Mouse (Mus musculus) embryonic facial prominence, embryonic 14.5 days (tissue): ENCODE measurements at regions not wholly inside any gene's neighbourhood (a gene's known extent, or its start where the extent isn't known, plus 50 kb on each side); places are given as distances from the start of the nearest gene placed in this dataset.

Experiments used
- ATAC-seq: fragments of 200-750 bp; cut with Nextera tagmentation; 2 replicates; pipeline ENCODE4 v1.8.0; 2017; ENCODE audit warnings: low read depth, moderate number of reproducible peaks, moderate TSS enrichment
- DNase-seq: peaks from one replicate; pipeline ENCODE4 v3.0.0-alpha.2; 2015; ENCODE audit warnings: low spot score
- H3K27ac ChIP-seq: fragments of 300-500 bp; sonication (generic); replicated peaks from 2 replicates; pipeline ENCODE4 v1.5.1; 2014; ENCODE audit warnings: low read depth, mild to moderate bottlenecking, low read length, moderate library complexity
- H3K27me3 ChIP-seq: fragments of 300-500 bp; sonication (generic); replicated peaks from 2 replicates; pipeline ENCODE4 v1.6.1; 2014; ENCODE audit warnings: low read length; ENCODE audit not compliant: control insufficient read depth, insufficient read depth
- H3K36me3 ChIP-seq: fragments of 300-500 bp; sonication (generic); 2 replicates; pipeline ENCODE4 v1.6.1; 2014; ENCODE audit warnings: low read length, mixed read lengths; ENCODE audit not compliant: control insufficient read depth, insufficient read depth
- H3K4me1 ChIP-seq: fragments of 300-500 bp; sonication (generic); 2 replicates; pipeline ENCODE4 v1.6.1; 2014; ENCODE audit warnings: antibody characterized with exemption, low read length; ENCODE audit not compliant: control insufficient read depth, insufficient read depth
- H3K4me2 ChIP-seq: fragments of 300-500 bp; sonication (generic); 2 replicates; pipeline ENCODE4 v1.6.1; 2014; ENCODE audit warnings: low read depth, mild to moderate bottlenecking, low read length, moderate library complexity, mixed read lengths
- H3K4me3 ChIP-seq: fragments of 300-500 bp; sonication (generic); 2 replicates; pipeline ENCODE4 v1.5.1; 2014; ENCODE audit warnings: low read depth, mild to moderate bottlenecking, low read length
- H3K9ac ChIP-seq: fragments of 300-500 bp; sonication (generic); 2 replicates; pipeline ENCODE4 v1.6.1; 2014; ENCODE audit warnings: low read depth, mild to moderate bottlenecking, low read length, moderate library complexity, mixed read lengths
- H3K9me3 ChIP-seq: fragments of 300-500 bp; sonication (generic); 2 replicates; pipeline ENCODE4 v1.6.1; 2016; ENCODE audit warnings: low read length; ENCODE audit not compliant: control insufficient read depth
- WGBS: fragments of 180-500 bp; shearing (Covaris S2); extraction: QIAGEN DNeasy Blood & Tissue Kit; methylation state at CpG from one replicate; pipeline ENCODE4 v1.1.7; 2014; 5-methylcytosine and 5-hydroxymethylcytosine counted together

DNA sequence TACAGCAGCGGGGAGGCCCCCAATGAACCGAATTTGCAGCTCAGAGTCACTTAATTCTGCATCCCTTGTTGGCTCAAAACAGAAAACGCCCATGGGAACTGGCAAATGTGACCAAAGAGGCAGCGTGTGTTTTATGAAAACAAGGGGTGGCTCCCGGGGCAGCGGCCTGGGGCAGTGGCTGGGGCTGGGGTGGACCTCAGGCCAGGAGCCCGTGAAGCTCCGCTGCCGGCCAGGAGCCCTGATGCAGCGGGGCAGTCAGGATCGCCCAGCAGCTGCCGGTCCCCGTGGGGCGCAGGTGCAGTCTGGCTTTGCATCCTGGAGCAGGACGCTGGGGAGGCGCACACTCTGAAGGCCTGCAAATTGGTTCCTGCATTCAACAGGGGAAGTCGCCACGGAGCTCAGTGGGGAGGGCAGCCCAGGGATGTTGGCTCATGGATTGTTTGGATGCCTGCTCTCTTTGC lies 104.4 kb upstream of the Gm9887 start:
- Histone ChIP-seq H3K9me3 (no peaks in the 10 kb centered on the region), H3K4me2 (peak overlapping the region; percentile 43), H3K27ac (peak overlapping the region; percentile 63), H3K36me3 (no peaks in the 10 kb centered on the region), H3K9ac (peak overlapping the region; percentile 52), H3K4me3 (no peak overlapping the region), H3K27me3 (no peaks in the 10 kb centered on the region), H3K4me1 (peaks cover 50% of the 10 kb centered on the region)
- ATAC-seq (peak; percentile 6; the same call in 1 of the 2 replicates), DNase-seq (no peak)
- WGBS: 10% methylated on average over 17 of the region's 18 CpGs

DNA sequence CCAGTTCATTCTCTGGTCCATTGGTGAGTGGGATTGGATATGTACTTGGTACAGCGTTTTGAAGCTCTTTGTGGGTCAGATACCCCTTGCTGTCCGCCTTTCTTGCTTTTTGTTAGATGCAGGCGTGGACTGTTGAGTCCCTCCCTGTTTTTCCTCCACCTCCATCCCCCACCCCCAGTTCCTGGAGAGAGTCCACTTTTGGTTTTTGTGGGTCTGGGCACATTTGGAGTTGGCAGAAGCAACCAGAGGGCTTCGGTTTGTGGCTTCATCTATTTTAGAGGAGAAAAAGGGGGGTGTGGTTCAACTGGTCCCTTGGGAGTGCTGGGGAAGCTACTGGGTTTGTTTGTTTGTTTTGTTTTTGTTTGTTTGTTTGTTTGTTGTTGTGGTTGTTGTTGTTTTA lies 103.9 kb upstream of the Gm9887 start:
- WGBS: 63% methylated on average over 4 of the region's 4 CpGs

DNA sequence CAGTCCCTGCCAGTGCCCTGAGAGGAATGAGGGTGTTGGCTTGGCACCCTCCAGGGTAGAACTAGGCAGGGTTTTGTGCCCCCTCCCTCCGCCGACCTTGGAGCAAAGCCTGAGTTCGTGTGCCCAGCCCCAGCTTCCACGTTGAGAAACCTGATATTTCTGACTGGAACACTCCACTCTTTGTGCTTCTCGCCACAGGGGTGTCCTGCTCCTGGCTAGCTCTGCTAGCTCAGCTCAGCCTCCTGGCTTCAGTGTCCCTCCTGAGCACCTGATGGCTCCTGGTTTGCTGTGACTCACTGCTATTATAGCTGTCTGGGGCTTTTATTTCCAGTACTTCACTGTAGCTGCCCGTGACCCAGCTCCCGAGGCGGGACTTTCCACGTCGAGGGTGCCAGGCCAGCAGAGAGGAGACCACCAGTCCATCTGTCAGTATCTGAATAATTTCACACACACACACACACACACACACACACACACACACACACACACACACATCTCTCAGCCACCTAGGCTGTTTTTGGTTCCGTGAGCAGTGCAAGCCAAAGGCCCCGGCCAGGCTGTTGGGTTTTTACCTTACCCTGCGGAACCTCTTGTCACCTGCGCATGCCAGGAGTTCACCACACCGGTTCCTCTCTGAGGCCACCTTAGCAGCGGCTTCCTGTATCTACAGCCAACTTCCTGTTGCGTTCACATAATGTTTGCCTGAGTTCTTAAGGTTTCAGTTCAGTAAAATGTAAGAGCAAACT lies 102.8 kb upstream of the Gm9887 start:
- H3K9me3 ChIP-seq: no peaks in the 10 kb centered on the region
- no peak overlapping the region for H3K4me3 ChIP-seq
- 48% methylated on average over 17 of the region's 17 CpGs for WGBS
- no peaks in the 10 kb centered on the region for H3K27me3 ChIP-seq
- DNase-seq (peak; percentile 85), ATAC-seq (peak; percentile 79)
- H3K36me3 ChIP-seq: no peaks in the 10 kb centered on the region
- peak overlapping the region; percentile 82 for H3K27ac ChIP-seq
- H3K4me1 ChIP-seq: peaks cover 45% of the 10 kb centered on the region
- peak overlapping the region; percentile 35 for H3K9ac ChIP-seq
- H3K4me2 ChIP-seq: peak overlapping the region; percentile 29

More for the DNA sequence above, 103.9 kb upstream of the Gm9887 start:
- Histone ChIP-seq H3K4me3 (no peak overlapping the region), H3K9ac (no peak overlapping the region), H3K36me3 (no peaks in the 10 kb centered on the region), H3K4me2 (peak overlapping the region; percentile 43; the same call in 1 of the 2 replicates), H3K27ac (peak overlapping the region; percentile 82; the same call in 1 of the 2 replicates), H3K27me3 (no peaks in the 10 kb centered on the region), H3K9me3 (no peaks in the 10 kb centered on the region), H3K4me1 (peaks cover 46% of the 10 kb centered on the region)
- peak; percentile 47 for DNase-seq
- ATAC-seq: no peak

DNA sequence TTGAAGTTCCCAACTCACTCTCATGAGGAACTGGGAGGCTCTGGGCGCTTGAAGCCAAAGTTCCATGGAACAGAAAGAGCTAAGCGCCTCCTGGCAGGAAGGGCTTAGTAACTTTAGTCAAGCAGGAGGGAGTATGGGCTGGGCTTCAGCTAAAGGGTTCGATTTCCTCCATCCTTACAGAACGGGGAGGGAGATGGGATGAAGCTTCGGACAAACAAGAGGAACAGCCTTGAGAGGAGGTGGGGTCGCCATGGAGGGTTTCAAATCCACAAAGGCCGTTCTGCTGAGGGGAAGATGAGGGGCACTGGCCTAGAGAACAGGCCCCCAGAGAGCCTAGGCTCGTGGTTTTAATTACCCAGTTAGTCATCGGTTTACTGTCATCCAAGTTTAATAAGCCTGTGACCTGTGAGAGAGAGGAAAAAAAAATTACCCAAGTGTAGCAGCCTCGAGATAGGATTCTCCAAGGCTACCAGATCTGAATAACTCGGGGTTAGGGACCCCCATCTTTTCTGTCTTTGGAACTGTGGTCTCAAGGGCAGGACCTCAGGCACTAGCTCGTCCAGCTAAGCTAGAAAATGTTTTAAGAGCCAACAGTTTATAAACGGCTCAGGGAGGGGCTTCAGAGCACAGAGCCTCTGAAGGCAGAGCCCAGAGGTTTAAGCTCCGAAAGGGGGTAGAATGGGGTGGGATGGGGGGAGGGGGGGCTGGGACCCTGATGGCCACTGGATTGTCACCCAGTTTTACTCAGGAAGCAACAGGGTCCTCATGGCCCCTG lies 102.1 kb upstream of the Gm9887 start:
- H3K4me3 ChIP-seq: no peak overlapping the region
- no peaks in the 10 kb centered on the region for H3K27me3 ChIP-seq
- 13% methylated on average over 14 of the region's 14 CpGs for WGBS
- H3K36me3 ChIP-seq: no peaks in the 10 kb centered on the region
- H3K27ac ChIP-seq: peak overlapping the region; percentile 82
- H3K4me1 ChIP-seq: peaks cover 45% of the 10 kb centered on the region
- H3K4me2 ChIP-seq: peak overlapping the region; percentile 29
- H3K9ac ChIP-seq: peak overlapping the region; percentile 35
- DNase-seq (peak; percentile 87), ATAC-seq (peak; percentile 51)
- H3K9me3 ChIP-seq: no peaks in the 10 kb centered on the region

DNA sequence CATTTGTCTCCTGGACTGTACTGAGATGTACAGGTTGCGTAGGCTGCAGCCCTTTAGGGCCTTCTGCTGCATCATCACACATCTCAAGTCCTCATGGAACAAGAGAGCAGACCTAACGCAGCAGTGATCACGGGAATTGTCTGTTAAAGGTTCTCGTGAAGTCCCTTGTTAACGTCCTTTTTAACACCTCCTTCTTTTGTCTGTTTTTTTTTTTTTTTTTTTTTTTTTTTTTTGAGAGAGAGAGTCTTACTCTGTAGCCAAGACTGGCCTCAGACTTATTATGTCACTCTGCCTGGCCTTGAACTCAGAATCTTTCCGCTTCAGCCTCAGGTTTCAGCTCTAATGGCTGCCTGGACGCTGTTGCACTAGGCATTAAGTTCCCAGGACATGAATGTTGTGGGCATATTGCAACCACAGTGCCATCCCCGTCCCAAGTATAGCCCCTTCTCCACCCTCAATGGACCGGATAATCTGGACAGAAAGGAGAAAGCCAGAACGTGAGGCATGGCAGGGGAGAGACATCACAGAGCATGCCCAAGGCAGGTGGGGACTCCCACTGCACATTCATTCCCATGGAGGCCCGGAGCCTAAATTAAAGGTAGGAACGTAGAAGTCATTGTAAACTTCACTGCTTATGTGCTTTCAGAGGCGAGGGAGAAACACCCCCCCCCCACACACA lies 101.3 kb upstream of the Gm9887 start:
- H3K36me3 ChIP-seq: no peaks in the 10 kb centered on the region
- 69% methylated on average over 13 of the region's 13 CpGs for WGBS
- H3K9ac ChIP-seq: no peak overlapping the region
- no peaks in the 10 kb centered on the region for H3K9me3 ChIP-seq
- H3K4me2 ChIP-seq: no peak overlapping the region
- H3K27ac ChIP-seq: peak overlapping the region; percentile 82
- H3K4me1 ChIP-seq: peaks cover 45% of the 10 kb centered on the region
- H3K4me3 ChIP-seq: no peak overlapping the region
- ATAC-seq (no peak), DNase-seq (no peak)
- H3K27me3 ChIP-seq: no peaks in the 10 kb centered on the region

DNA sequence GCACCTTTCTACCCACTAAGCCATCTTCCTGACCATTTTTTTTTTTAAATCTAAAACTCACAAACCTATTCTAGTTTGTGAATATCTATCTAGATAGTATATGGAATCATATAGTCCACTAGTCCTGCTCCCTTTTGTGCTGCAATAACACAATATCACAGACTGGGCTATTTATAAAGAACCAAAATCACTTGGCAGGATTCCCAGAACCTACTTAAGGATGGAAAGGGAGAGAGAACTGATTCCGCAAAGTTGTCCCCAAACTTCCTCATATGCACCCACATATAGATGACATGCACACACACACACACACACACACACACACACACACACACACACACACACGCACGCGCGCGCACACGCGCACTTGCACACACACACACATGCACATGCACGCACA lies 100.7 kb upstream of the Gm9887 start:
- H3K36me3 ChIP-seq: no peaks in the 10 kb centered on the region
- no peak overlapping the region for H3K4me2 ChIP-seq
- no peak for ATAC-seq
- no peak overlapping the region for H3K4me3 ChIP-seq
- H3K4me1 ChIP-seq: peaks cover 45% of the 10 kb centered on the region
- H3K9ac ChIP-seq: no peak overlapping the region
- no peaks in the 10 kb centered on the region for H3K27me3 ChIP-seq
- H3K27ac ChIP-seq: peak overlapping the region; percentile 82; the same call in 1 of the 2 replicates
- peak; percentile 88 for DNase-seq
- H3K9me3 ChIP-seq: no peaks in the 10 kb centered on the region
- 78% methylated on average over 9 of the region's 9 CpGs for whole genome bisulfite sequencing

DNA sequence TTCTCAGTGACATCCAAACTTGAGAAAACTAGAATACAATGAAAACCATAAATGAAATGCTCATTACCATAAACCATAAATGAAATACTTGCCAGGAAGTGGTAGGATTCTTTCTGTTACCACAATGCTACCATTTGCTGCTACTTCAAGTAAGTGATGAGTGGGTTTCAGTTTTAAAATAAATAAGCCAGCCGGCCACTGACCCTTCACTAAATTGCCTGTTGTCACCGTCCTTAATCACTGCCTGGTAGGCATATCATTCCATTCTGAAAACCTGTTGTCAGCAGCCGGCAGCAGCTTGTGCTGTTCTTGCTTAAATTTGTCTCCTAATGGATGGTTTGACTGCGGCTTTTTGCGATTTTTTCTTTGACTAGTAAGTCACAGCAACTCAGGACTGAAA lies 99.6 kb upstream of the Gm9887 start:
- peaks cover 46% of the 10 kb centered on the region for H3K4me1 ChIP-seq
- ATAC-seq: no peak
- H3K27ac ChIP-seq: no peak overlapping the region; the same call in 1 of the 2 replicates

DNA sequence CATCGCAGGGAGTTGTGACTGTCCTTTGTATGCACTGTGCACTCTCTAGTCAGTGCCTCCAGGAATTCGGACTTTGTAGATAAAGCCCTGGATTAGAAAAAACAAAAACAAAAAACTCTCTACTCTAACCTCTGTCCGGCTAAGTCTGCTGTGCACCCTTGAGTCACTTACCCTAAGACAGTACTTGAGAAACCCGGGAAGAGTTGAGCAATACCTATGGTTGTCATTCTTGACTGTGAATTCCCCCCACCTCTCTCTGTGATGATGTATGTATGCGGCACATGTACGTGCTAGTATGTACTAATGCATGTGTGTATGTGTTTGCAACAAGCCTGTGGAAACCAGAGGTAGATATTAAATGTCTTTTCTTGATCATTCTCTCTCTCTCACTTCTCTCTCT lies 96.7 kb upstream of the Gm9887 start:
- 79% methylated on average over 6 of the region's 6 CpGs for WGBS
- H3K4me1 ChIP-seq: peaks cover 23% of the 10 kb centered on the region
- no peaks in the 10 kb centered on the region for H3K9me3 ChIP-seq
- no peak for ATAC-seq
- H3K4me2 ChIP-seq: no peak overlapping the region
- no peak overlapping the region for H3K9ac ChIP-seq
- no peak overlapping the region for H3K27ac ChIP-seq
- DNase-seq: no peak
- H3K27me3 ChIP-seq: no peaks in the 10 kb centered on the region
- no peaks in the 10 kb centered on the region for H3K36me3 ChIP-seq
- H3K4me3 ChIP-seq: no peak overlapping the region

More for the DNA sequence above, 99.6 kb upstream of the Gm9887 start:
- no peak overlapping the region for H3K9ac ChIP-seq
- no peaks in the 10 kb centered on the region for H3K27me3 ChIP-seq
- no peak overlapping the region for H3K4me3 ChIP-seq
- no peaks in the 10 kb centered on the region for H3K9me3 ChIP-seq
- WGBS: 54% methylated on average over 5 of the region's 5 CpGs
- no peaks in the 10 kb centered on the region for H3K36me3 ChIP-seq
- H3K4me2 ChIP-seq: no peak overlapping the region
- peak; percentile 64 for DNase-seq
